Mouse (Mus musculus) heart, embryonic 12.5 days (tissue): ENCODE results near the gene Spsb1. TPM values are rescaled to one million over a fixed set of nuclear protein-coding genes. Genes with fewer than 3 reads are reported as not detected.

ENCODE experiments used
- ATAC-seq: fragments of 200-750 bp; cut with Nextera tagmentation; 2 replicates; pipeline ENCODE4 v1.8.0; 2017; ENCODE audit warnings: moderate TSS enrichment, moderate library complexity; ENCODE audit not compliant: insufficient number of reproducible peaks, low FRiP score
- H3K27ac ChIP-seq: fragments of 300-500 bp; sonication (generic); 2 replicates; pipeline ENCODE4 v1.5.1; 2016; ENCODE audit warnings: mild to moderate bottlenecking, moderate library complexity; ENCODE audit not compliant: poor library complexity, severe bottlenecking
- H3K27me3 ChIP-seq: fragments of 300-500 bp; sonication (generic); replicated peaks from 2 replicates; pipeline ENCODE4 v1.6.1; 2016; ENCODE audit warnings: mild to moderate bottlenecking, moderate library complexity
- H3K36me3 ChIP-seq: fragments of 300-500 bp; sonication (generic); 2 replicates; pipeline ENCODE4 v1.6.1; 2016; ENCODE audit warnings: mild to moderate bottlenecking, moderate library complexity
- H3K4me1 ChIP-seq: fragments of 300-500 bp; sonication (generic); replicated peaks from 2 replicates; pipeline ENCODE4 v1.6.1; 2016; ENCODE audit warnings: mild to moderate bottlenecking
- H3K4me2 ChIP-seq: fragments of 300-500 bp; sonication (generic); 2 replicates; pipeline ENCODE4 v1.6.1; 2016; ENCODE audit warnings: mild to moderate bottlenecking, moderate library complexity
- H3K4me3 ChIP-seq: fragments of 300-500 bp; sonication (generic); 2 replicates; pipeline ENCODE4 v1.5.1; 2016; ENCODE audit warnings: mild to moderate bottlenecking
- H3K9ac ChIP-seq: fragments of 300-500 bp; sonication (generic); 2 replicates; pipeline ENCODE4 v1.6.1; 2016; ENCODE audit warnings: mild to moderate bottlenecking, moderate library complexity
- H3K9me3 ChIP-seq: fragments of 300-500 bp; sonication (generic); replicated peaks from 2 replicates; pipeline ENCODE4 v1.6.1; 2016; ENCODE audit warnings: mild to moderate bottlenecking, moderate library complexity
- WGBS: fragments of 180-500 bp; shearing (Covaris S2); methylation state at CpG from one replicate; pipeline ENCODE4 v1.1.7; 2016; 5-methylcytosine and 5-hydroxymethylcytosine counted together
- polyA plus RNA-seq: library from polyadenylated mRNA; unstranded; fragments of >200 nt; fragmentation: Nextera tagmentation; extraction: Ambion mirVana; gene quantifications from 2 replicates; pipeline ENCODE4 v1.2.1, GENCODE M21; 2016

Gene Spsb1
- polyA plus RNA-seq, 1 experiment from 2014 or later: 5.4 TPM

DNA sequence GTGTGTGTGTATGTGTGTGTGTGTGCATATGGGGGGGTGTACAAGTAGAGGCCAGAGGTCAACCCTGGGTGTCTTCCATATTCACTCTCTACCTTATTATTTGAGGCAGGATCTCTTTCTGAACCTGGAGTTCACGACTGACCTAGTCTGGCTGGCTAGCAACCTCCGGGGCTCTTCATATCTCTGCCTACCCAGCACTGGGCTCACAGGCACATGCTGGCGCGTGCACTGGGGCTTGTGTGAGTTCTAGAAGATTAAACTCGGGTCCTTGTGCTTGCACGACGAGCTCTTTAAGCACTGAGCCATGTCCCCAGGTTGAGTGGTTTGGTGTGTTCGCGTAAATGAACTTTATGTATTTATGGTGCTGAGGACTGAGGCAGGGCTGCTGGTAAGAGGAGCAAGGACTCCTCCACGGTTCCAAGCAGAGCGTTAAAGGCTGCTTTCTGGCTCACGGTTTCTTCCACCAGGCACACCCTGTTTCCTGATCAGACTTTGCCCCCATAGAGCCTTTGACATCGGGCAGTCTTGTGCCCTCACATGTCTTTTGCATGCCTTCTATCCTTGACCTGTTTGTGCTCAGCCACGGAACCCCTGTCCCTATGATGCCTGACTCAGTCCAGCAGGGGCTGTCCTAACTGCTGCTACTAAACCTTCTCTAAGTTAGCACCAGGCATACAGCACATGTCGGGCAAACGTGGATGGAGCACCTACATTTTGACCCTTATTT, 21.2 kb downstream of the Spsb1 start:
- WGBS: 83% methylated on average over 16 of the region's 16 CpGs
- no peak for ATAC-seq
- Histone ChIP-seq H3K27ac (no peak overlapping the region), H3K9ac (no peak overlapping the region), H3K4me3 (no peak overlapping the region), H3K4me1 (peaks cover 7% of the 10 kb centered on the region; the same call in 1 of the 2 replicates), H3K36me3 (no peaks in the 10 kb centered on the region), H3K27me3 (0 out of 2 replicates have a peak, but pooled peaks cover 5% of the 10 kb centered on the region), H3K9me3 (peaks cover 4% of the 10 kb centered on the region; the same call in 1 of the 2 replicates), H3K4me2 (no peak overlapping the region)

DNA sequence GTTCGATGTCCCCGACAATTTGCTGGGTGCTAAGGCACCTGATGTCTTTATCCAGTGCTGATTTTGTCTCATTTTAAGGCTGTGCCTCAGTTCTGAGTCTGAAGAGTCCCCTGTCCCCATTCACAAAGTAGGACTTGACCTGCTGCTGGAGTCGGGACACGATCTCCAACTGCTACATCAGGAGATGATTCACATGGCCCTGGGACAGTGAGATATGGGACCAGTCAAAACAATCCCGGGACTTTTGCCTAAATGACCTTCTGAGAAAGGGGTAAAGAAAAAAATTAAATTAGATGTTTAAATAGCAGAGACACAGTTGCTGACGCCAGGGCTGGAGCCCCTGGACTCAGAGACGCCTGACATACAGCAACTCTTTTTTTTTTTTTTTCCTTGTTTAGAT, 21.8 kb downstream of the Spsb1 start:
- no peak overlapping the region for H3K4me2 ChIP-seq
- WGBS: 82% methylated on average over 7 of the region's 7 CpGs
- no peak overlapping the region for H3K27ac ChIP-seq
- H3K36me3 ChIP-seq: no peaks in the 10 kb centered on the region
- no peak overlapping the region for H3K4me3 ChIP-seq
- H3K9me3 ChIP-seq: peaks cover 4% of the 10 kb centered on the region; the same call in 1 of the 2 replicates
- H3K27me3 ChIP-seq: 0 out of 2 replicates have a peak, but pooled peaks cover 5% of the 10 kb centered on the region
- H3K4me1 ChIP-seq: peaks cover 5% of the 10 kb centered on the region; the same call in 1 of the 2 replicates
- H3K9ac ChIP-seq: no peak overlapping the region
- ATAC-seq: no peak

DNA sequence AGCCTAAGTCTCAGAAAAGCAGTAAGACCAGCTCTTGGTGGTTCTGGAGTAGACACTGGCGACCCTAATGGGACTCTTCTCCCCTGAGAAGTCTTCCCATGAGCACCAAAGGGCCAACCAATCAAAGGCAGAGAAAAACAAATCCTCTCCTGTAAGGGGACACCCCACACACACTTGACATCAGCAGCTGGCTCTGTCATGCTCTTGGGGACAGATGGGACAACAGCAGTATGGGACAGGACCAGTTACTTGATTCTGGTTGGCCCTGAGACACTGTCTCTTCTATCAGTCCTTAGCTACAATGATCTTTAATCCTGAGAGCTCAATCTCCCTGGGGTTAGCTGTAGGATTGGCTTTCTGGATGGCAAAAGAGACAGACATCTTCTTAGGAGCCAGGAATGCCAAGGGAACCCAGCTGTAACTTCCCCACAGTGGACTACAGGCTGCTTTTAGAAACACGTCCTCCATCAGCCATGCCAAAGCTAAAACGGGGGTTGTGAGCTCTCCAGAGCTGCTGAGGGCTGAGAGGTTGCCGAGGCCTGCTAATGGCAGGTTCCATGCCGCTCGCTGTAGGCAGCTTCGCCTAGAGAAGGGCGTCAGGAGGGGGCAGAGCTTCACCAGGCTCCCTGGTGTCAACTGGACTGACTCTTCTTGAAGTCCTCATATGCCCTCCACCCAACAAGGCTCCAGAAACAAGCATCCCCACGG, 22.6 kb downstream of the Spsb1 start:
- no peak for ATAC-seq
- H3K9me3 ChIP-seq: peaks cover 4% of the 10 kb centered on the region; the same call in 1 of the 2 replicates
- H3K27me3 ChIP-seq: 0 out of 2 replicates have a peak, but pooled peaks cover 5% of the 10 kb centered on the region
- no peaks in the 10 kb centered on the region for H3K36me3 ChIP-seq
- no peak overlapping the region for H3K4me2 ChIP-seq
- H3K27ac ChIP-seq: no peak overlapping the region
- H3K4me3 ChIP-seq: no peak overlapping the region
- peaks cover 5% of the 10 kb centered on the region; the same call in 1 of the 2 replicates for H3K4me1 ChIP-seq
- WGBS: 77% methylated on average over 9 of the region's 9 CpGs
- H3K9ac ChIP-seq: no peak overlapping the region

DNA sequence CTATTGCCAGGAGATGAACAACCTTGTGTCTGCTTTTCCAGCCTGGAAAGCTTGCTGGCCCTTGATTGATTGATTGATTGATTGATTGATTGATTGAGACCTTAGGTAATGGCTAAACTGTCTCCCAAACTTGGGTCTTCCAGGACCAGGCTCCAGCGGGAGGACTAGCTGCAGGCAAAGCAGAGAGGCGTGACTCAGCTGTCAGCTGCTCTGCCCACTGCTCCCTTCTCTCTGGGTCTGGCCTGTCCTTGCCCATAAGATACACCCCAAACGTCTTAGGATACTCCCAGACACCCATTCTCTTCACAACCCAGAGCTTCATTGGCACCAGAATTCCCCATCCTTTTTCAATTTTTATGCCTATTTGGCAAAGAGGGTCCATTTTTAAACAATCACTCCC, 24.1 kb downstream of the Spsb1 start:
- H3K27me3 ChIP-seq: 0 out of 2 replicates have a peak, but pooled peaks cover 5% of the 10 kb centered on the region
- no peak overlapping the region for H3K9ac ChIP-seq
- H3K36me3 ChIP-seq: no peaks in the 10 kb centered on the region
- no peaks in the 10 kb centered on the region for H3K4me1 ChIP-seq
- ATAC-seq: no peak
- no peak overlapping the region for H3K4me2 ChIP-seq
- no peak overlapping the region for H3K4me3 ChIP-seq
- H3K27ac ChIP-seq: no peak overlapping the region
- peaks cover 7% of the 10 kb centered on the region; the same call in 1 of the 2 replicates for H3K9me3 ChIP-seq
- WGBS: 64% methylated on average over 3 of the region's 3 CpGs

DNA sequence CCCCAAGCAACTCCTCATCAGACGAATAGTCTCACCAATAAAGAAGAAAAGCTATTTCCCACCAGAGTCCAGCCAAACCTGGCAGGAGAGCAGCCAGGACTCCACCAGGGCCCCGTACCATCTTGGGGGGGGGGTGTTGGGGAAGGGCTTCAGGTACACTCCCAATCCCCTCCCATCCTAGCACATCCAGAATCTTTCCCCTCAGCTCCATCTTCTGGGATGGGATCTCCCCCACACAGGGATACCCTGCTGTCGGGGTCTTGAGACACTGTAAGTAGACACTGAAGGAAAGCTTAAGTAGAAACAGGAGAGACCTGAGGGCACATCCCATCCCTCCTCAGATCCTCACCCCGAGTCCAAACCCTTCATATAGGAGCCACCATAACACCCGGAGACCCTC, 31.8 kb downstream of the Spsb1 start:
- Histone ChIP-seq H3K4me3 (no peak overlapping the region), H3K27me3 (no peaks in the 10 kb centered on the region), H3K4me1 (peaks cover 30% of the 10 kb centered on the region), H3K9ac (peak overlapping the region; percentile 14; the same call in 1 of the 2 replicates), H3K4me2 (no peak overlapping the region), H3K9me3 (0 out of 2 replicates have a peak, but pooled peaks cover 3% of the 10 kb centered on the region), H3K27ac (no peak overlapping the region), H3K36me3 (no peaks in the 10 kb centered on the region)
- WGBS: 84% methylated on average over 4 of the region's 5 CpGs
- ATAC-seq: no peak

DNA sequence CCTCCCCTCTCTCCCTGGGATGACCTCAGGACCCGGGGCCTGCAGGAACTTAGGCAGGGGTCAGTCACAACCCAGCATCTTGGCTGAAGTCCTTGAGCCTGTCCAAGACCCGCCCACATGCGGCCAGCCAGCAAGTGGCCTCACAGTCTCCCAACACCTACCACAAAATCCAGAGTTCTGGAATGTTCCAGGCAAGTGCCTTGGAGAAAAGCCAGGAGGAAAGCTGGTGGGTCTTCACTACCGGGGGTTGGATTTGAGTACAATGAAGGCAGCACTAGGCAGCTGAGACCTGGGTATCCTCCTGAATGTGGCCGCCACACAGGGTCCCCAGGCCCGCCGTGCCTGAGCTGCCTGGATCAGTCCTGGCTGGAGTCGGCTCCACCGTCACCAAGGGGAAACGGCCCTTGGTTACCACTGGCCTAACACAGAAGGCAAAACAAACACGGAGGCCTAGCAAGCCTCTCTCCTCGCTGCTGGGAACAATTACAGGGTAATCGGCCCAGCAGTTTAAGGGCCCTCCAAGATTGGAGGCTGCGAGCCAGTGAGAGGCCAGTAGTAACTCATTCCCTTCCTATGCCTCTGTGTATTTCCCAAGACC, 32.6 kb downstream of the Spsb1 start:
- peaks cover 38% of the 10 kb centered on the region for H3K4me1 ChIP-seq
- no peak overlapping the region for H3K4me3 ChIP-seq
- H3K27ac ChIP-seq: peak overlapping the region; percentile 48; the same call in 1 of the 2 replicates
- H3K9me3 ChIP-seq: 0 out of 2 replicates have a peak, but pooled peaks cover 3% of the 10 kb centered on the region
- H3K36me3 ChIP-seq: no peaks in the 10 kb centered on the region
- H3K4me2 ChIP-seq: no peak overlapping the region
- ATAC-seq: peak; percentile 65; the same call in 1 of the 2 replicates
- peak overlapping the region; percentile 14; the same call in 1 of the 2 replicates for H3K9ac ChIP-seq
- H3K27me3 ChIP-seq: no peaks in the 10 kb centered on the region
- 35% methylated on average over 14 of the region's 14 CpGs for WGBS

DNA sequence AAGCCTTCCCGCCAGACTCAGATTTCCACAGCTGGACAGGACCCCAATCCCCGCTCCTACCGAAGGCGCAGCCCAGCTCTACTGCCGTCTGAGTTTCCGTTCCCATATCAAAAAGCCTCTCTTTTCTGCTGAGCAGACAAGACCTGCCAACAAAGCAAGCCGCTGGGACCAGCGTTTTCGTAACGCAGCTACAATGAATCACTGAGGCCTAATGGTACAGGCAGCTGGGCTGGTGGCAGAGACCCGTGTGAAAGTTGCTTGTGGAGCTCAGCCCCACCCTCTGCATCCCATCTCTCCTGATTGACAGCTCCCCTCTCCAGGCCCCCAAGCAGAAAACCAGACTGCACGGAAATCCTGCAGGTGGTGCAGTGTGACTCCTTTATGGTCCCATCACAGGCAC, 34.0 kb downstream of the Spsb1 start:
- no peaks in the 10 kb centered on the region for H3K27me3 ChIP-seq
- 0 out of 2 replicates have a peak, but pooled peaks cover 2% of the 10 kb centered on the region for H3K9me3 ChIP-seq
- H3K27ac ChIP-seq: no peak overlapping the region
- WGBS: 40% methylated on average over 12 of the region's 12 CpGs
- ATAC-seq: no peak
- peaks cover 49% of the 10 kb centered on the region for H3K4me1 ChIP-seq
- no peak overlapping the region for H3K4me2 ChIP-seq
- H3K9ac ChIP-seq: no peak overlapping the region
- no peak overlapping the region for H3K4me3 ChIP-seq
- no peaks in the 10 kb centered on the region for H3K36me3 ChIP-seq

DNA sequence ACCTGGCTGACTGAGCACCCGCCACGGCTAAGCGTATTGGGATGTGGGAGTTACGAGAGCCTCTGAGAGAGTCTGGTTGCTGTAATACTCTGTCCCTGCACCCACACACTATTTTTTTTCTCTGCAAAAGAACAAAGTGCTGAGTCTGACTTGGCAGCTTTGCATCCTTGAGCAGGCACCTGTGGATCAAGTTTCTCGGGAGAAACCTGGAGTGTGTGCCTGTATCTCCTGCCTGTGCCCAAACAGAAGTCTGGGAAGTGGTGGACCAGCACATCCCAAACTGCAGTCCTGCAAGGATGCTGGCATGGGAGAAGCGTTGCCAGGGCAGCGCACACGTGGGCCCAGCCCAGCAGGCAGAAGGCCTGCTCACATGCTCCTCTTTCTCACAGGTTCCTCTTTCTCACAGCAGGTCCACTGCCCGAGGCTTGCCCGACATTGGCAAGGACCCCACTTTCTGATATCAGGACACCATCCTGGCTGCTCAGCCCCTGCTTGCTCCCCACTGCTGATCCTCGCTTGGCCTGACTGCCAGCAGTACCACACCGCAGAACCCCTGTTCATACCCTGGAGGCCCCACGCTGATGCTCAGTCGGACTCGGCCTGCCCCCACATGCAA, 36.3 kb downstream of the Spsb1 start:
- 87% methylated on average over 15 of the region's 15 CpGs for WGBS
- Histone ChIP-seq H3K9me3 (no peaks in the 10 kb centered on the region), H3K27ac (no peak overlapping the region), H3K36me3 (no peaks in the 10 kb centered on the region), H3K4me1 (peaks cover 49% of the 10 kb centered on the region), H3K27me3 (no peaks in the 10 kb centered on the region), H3K9ac (no peak overlapping the region), H3K4me3 (no peak overlapping the region), H3K4me2 (no peak overlapping the region)
- no peak for ATAC-seq

DNA sequence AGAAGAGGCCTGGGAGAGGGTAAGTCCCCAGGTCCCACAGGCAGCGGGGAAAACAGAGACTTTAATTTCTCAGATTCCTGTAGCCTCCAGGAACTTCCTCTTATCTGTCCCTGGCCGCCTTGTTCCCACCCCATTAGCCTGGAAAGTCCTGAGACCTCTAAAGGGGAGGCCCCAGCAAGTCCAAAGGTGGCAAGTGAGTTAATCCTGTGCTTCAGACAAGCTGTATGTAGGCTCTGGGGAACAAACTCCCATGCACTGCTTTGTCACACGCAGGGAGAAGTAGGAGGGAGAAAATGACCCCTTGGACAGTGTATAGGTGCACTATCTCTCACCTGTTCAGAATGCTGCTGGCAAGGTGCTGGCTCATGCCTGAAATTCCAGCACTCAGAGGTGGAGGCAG, 38.0 kb downstream of the Spsb1 start:
- H3K4me2 ChIP-seq: no peak overlapping the region
- no peaks in the 10 kb centered on the region for H3K36me3 ChIP-seq
- no peak overlapping the region for H3K4me3 ChIP-seq
- H3K27me3 ChIP-seq: 0 out of 2 replicates have a peak, but pooled peaks cover 3% of the 10 kb centered on the region
- 18% methylated on average over 3 of the region's 3 CpGs for WGBS
- H3K27ac ChIP-seq: no peak overlapping the region; the same call in 1 of the 2 replicates
- no peak overlapping the region for H3K9ac ChIP-seq
- H3K9me3 ChIP-seq: no peaks in the 10 kb centered on the region
- peaks cover 37% of the 10 kb centered on the region for H3K4me1 ChIP-seq
- ATAC-seq: no peak

DNA sequence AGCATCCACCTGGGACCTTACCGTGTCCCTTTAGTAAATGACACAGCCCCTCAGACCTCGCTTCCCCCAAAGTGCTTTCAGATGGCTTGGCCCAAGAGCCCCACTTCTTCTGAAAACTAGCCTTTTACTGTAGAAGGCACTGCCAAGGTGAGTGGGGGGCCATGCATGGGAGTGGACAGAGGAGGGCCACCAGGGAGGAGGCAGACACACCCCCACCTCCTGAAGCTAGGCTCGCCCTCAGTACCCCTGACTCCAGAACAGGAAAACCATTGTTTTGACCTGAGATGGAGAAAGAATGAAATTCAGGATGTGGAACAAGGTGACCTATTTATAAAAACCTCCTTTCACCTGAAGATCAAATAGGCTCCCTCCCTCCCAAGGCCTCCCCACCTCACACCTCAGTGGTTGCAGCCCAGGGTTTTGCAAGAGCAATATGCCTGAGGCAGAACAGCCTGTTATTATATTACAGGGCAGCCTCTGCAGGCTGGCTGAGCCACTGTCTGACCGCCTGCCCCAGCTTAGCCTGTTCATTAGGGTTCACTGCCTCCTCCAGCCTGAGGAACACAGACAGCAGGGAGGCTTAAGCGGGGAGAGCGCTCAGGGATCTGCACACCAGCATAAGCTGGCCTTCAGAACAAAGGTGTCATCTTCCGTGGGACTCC, 41.0 kb downstream of the Spsb1 start:
- ATAC-seq: no peak
- no peaks in the 10 kb centered on the region for H3K9me3 ChIP-seq
- H3K4me3 ChIP-seq: no peak overlapping the region

More for the DNA sequence above, 41.0 kb downstream of the Spsb1 start:
- Histone ChIP-seq H3K36me3 (no peaks in the 10 kb centered on the region), H3K4me1 (peaks cover 21% of the 10 kb centered on the region), H3K27ac (no peak overlapping the region), H3K27me3 (0 out of 2 replicates have a peak, but pooled peaks cover 3% of the 10 kb centered on the region), H3K9ac (no peak overlapping the region), H3K4me2 (no peak overlapping the region)
- 76% methylated on average over 7 of the region's 7 CpGs for WGBS
